Mouse (Mus musculus) liver, adult (tissue): ENCODE results near the gene Tmem33.

Source experiments
- GATA4 ChIP-seq: IDR thresholded peaks from 2 replicates; pipeline ENCODE4 v1.6.1; 2014; ENCODE audit warnings: mild to moderate bottlenecking, low read length; ENCODE audit not compliant: insufficient replicate concordance

The Tmem33 gene

DNA sequence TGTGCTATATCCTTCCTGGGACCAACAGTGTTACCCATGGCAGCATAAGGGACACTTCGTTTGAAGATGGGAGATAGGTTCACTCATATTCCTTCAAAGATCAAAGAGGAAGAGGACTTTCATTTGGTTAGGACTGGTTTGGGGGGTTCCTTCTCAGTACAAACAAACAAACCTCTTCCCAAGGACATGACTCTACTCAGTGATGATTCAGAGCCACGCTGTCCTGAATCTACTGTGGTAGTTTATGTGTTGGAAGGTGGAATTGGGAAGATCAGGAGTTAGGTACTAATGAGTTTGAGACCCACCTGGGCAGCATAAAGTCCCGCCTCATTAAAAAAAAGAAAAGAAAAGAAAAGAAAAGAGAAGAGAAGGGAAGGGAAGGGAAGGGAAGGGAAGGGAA, 24.9 kb upstream of the Tmem33 start:
- TF ChIP-seq GATA4, result no peak

DNA sequence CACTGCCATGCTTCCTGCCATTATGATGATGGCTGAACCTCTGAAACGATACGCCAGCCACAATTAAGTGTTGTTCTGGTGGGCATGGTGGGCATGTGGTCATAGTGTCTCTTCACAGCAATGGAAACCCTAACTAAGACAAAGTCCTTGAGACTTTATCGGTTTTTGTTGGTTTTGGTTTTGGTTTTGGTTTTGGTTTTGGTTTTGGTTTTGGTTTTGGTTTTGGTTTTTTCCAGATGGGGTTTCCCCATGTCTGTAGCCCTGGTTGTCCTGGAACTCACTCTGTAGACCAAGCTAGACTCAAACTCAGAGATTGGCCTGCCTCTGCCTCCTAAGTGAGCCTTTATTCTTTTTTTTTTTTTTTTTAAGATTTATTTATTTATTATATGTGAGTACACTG, 23.8 kb upstream of the Tmem33 start:
- no peak for TF ChIP-seq GATA4

DNA sequence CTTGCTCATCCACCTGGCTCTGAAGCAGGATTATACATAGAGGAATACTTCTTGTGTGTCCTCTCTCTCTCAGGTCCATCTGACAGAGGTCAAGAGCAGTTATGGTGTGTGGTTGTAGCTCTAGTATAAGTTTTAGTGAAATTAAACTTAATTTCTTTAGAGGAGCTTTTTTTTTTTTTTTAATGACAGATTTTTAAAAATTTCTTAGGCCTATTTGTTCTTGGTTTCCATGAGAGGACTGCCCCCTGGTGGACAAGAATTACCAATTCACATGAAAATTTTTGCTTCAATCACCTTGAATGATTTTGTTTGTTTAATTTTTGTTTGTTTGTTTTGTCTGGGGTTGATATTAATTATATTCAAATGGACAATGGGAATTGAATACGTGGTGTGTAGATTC, 22.1 kb upstream of the Tmem33 start:
- TF ChIP-seq GATA4, result no peak

DNA sequence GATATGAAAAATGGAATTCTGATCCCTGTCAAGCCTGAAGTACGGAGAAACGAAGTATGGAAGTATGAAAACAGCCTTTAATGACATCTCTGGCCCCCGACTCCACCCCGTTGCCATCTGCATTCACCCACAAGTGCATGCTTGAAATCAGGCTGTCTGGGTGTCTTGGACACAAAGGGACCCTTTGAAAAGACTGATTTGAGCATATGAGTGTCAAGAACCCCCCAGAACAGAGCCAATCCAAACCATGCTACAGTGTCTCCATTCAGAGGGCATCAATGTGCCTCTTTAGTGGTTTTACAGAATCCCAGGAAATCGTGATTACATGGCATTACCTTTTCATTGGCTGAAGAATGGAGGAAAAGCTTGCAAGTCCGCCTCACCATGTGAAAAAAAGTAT, 18.7 kb upstream of the Tmem33 start:
- no peak for TF ChIP-seq GATA4

DNA sequence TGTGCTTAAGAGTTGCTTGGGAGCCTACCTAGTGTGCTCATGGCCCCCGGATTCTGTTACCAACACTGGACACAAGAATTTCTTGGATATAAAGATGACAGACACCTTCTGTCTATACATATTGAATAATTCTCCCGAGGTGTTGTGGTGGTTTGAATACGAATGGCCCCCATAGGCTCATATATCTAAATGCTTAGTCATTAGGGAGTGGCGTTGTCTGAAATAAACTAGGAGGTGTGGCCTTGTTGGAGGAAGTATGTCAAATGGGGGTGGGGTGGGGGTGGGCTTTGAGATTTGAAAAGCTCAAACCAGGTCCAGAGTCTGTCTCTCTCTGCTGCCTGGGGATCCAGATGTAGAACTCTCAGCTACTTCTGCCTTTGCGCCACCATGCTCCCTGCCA, 17.1 kb upstream of the Tmem33 start:
- TF ChIP-seq GATA4, result no peak

DNA sequence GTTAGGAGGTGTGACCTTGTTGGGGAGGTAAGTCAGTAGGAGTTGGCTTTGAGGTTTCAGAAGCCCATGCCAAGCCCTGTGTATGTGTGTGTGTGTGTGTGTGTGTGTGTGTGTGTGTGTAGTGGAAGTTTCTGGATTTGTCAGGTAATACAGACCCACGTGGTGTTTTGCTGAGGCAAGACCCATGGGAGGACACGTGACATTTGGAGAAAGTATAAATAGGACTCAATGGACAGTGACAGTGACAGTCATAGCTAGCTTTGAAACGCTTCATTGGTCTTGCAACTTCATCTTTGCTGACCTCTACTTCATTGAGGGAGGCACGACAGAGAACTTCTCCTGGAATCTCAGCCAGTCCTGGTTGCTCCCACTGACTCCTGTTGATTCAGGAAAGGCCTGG, 8.1 kb upstream of the Tmem33 start:
- TF ChIP-seq GATA4, result no peak

DNA sequence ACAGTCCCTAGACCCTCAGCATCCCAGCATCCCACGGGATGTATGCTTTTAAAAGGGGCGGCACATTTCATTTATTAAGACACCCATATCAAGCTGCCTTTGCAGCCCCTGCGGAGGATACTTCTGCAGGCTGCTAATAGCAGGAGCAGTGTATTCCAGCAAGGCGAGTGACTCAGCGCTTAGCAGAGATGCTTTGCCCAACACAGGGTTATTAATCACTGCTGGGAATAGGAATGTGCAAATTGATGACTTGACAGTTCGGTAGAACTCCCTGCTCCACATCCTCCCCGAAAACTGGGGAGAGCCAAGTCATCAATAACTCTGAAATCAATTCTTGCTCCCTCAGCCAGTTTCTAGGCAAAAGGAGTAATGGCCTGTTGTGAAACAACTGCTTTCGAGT, 4.7 kb upstream of the Tmem33 start:
- TF ChIP-seq GATA4, result no peak

DNA sequence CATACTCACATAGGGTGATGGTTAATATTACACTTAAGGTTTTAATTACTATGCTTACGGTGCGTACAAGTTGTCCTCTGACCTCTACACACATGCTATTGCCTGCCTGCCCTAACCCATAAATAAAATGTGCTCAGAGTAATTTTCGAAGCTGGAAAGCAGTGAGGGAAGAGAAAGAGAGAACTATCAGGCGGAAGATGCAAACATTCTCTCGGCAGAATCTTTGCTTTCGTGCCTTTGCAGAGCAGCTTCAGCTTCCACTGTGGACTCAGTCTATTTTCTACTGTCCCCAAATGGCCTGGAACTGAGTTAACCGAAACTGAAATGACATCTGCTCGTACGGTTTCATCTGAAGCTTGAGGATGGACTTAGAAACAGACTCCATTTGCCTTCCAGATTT, 1.9 kb upstream of the Tmem33 start:
- no peak for TF ChIP-seq GATA4

DNA sequence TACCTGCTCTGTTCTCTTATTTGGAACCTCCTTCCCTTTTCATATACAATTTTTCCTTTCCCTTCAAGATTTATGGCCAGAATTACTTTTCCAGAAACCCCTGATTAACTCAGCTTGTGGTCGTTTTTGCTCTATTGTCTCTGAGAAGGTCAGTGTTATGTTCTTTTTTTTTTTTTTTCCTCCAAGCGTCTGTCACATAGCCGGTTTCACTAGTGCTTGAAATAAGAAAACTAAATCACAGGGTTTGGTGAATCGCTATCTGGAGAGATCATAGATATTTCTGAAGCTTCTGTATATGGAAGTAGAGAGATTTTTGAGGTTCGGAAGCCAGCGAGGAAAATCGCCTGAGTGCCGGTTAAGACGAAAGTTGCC, 220 bp upstream of the Tmem33 start:
- no peak for TF ChIP-seq GATA4

DNA sequence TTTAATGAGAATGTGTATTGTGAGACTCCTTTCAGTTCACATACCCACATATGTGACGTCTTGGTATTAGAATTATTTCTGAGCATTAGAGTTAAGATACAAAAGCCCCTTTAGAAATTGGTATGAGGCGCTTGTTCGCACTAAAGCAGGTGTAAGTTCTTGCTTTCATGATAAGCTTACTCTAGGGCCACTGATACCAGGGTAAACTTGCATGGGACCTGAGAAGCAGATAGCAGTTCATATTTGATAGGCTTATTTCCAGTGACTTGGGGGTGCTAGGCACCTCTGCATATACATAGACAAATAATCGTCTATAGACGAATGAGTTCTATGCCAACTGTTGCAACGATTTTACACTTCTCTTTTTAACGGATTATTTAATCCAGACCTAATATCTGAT, 2.6 kb downstream of the Tmem33 start:
- no peak for TF ChIP-seq GATA4

DNA sequence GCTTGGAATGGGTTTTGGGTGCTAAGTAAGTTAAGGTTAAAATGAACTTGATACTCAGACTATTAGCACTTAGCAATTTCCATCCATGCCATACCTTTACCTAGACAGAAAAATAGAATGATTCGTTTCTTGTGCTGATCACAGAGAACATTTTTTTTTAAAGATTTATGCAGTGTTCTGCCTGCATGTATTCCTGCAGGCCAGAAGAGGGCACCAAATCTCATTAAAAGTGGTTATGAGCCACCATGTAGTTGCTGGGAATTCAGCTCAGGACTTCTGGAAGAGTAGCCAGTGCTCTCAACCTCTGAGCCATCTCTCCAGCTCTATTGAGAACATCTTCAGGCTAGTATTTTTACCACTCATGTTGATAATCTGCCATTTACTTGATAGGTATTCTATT, 5.7 kb downstream of the Tmem33 start:
- TF ChIP-seq GATA4, result no peak

DNA sequence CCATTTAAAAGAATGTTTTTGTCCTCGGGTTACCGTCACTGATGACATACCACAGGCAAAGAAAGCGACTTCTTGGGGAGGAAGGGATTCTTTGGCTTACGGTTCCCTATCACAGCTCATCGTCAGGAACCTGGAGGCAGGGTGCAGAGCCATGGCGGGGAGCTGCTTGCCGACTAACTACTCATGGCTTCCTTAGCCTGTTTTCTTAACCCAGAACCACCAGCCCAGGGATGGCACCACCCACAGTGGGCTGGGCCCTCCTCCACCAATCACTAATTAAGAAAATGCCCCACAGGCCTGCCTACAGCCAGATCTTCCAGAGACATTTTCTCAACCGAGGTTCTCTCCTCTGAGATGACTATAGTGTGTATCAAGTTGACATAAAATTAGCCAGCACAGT, 8.9 kb downstream of the Tmem33 start:
- no peak for TF ChIP-seq GATA4

DNA sequence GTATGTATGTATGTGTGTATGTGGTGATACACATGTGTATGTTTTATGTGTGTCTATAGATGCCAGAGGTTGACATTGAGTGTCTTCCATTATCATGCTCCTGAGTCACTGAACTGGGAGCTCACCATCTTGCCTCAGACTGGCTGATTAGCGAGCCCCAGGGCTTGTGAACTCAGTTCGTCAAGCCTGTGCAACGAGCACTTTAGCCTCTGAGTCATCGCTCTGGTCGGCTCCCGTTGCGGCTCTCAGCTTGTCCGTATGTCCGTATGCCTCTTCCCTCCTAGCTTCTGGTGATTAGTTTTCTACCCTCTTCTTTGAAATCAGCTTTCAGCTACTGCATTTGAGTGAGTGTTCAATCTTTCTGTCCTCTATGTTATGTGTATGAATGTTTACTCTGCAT, 19.0 kb downstream of the Tmem33 start:
- TF ChIP-seq GATA4, result no peak

DNA sequence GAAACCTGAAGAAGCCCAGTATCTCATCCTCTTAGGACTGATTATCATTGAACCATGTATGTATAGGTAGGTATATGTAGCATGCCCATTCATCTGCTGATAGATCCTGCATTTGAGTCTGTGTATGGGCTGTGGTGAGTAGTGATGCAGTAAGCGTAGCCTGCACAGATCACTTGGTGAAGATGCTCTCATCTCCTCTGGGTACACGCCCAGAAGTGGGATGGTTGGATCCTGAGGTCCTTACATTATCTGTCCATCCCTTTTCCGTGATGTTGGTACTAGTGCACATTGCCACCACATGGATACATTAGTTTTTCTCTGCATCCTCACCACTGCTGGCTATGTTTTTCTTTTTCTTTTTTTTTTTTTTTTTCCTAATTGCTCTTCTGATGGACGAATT, 19.5 kb downstream of the Tmem33 start:
- TF ChIP-seq GATA4, result no peak

DNA sequence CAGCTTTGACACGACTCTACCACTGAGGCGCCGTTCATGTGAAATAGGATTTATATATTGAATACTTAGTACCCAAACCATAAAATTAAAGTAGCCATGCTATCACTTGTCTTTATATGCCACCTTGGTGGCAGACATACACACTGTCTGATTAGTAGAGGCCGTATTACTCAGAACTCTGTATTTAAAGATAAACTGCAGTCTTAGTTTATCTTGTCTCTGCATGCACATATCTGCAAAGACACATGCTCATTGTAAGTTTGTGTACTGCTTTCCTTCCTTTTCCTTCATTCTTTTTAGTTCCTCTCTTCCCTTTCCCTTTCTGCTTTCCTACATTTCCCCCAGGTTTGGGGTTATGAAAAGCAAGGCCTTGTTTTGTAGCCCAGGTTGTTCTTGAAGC, 20.0 kb downstream of the Tmem33 start:
- no peak for TF ChIP-seq GATA4

DNA sequence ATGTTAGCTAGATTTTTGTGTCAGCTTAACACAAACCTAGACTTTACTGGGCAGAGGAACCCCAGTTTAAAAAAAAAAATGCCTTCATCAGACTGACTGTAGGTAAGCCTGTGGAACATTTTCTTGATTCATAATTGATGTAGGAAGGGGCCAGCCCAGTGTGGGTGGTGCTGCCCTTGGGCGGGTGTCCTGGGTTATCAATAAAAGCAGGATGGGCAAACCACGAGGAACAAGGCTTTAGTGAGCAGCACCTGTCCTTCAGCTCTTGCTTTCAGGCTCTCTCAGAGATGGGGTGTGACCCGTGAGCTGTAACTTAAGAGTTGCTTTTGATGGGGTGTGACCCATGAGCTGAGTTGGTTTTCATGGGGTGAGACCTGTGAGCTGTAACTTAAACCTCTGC, 34.7 kb downstream of the Tmem33 start:
- no peak for TF ChIP-seq GATA4

DNA sequence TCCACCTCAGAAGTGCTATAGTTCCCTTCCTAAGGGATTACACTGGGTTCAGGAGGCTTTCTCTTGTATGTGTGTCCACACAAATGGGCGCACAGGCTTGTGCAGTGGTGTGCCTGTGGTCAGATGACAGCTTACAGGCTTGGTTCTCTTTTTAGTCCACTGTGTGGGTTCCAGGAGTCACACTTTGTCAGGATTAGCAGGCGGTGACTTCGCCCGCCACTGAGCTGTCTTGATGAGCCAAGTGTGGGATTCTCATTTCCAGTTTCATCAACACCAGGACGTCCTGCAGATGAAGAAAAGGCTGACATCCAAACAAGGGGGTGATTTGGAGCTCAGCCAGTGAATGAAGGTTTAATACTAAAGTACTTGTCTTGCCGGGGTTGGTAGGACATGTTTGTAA, 35.3 kb downstream of the Tmem33 start:
- TF ChIP-seq GATA4, result no peak

DNA sequence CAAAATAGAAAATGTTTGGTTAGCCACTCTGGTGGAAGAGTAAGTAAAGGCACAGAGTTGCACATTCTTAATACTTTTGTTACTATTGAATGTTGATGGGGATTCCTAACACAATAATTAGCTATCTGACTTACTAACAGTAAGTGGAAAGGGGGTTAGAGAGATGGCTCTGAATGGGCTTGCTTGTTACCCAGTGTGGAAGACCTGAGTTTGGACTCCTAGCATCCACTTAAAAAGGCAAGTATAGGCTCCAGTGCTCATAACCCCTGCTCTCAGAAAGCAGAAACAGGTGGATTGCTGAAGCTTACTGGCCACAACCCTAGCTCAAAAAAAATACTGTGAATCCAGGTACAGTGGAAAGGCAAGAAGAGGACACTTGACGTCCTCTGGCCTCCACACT, 35.8 kb downstream of the Tmem33 start:
- TF ChIP-seq GATA4, result no peak

DNA sequence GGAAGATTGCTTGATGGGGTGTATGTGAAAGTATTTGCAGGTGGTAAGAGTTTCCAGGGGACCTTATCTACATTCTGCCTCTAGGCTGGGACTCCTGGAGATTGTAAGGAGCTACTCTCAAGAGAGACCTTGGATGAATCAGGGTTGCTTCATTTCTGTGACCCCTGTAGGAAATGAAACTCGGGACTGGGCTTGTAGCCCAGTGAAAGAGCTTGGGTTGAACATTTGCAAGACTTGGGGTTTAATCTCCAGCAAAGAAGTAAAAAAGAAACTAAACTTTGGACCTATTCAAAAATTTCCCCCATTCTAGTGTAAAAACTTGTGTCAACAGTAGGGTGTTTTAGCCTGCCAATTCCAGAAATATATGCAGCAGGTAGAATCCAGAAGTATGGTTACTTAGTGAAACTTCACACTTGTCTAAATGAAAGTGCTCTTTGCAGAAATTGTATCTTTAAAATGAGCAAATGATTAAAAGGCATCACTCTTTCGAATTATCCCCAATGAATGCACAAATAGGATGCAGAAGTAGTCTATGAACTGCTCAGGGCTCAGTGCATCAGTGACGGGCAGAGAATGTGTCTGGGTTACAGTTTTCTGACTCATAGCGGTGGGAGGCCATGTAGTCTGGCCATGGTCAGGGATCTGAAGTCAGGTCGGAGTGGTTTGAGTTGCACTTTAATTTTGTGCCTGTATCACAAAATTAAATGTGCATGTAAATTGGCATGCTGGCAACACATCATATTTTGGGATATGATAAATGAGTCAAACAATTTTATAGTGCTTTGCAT, 36.9 kb downstream of the Tmem33 start:
- TF ChIP-seq GATA4, result no peak
